Mouse (Mus musculus) frontal cortex, postnatal 14 days (tissue): ENCODE data around the gene Omd.

ENCODE experiments used
- DNase-seq, 2 experiments: peaks; one replicate each; pipeline ENCODE4 v3.0.0; 2022; ENCODE audit warnings: low spot score in 2 of 2

Omd gene

GRCm38 (mm10) chr13:49608589-49609322 lies 26.5 kb downstream of the Omd start:
- no peak for DNase-seq

- DNase-seq = no peak
Observed at GRCm38 (mm10) chr13:49617021-49617420, 34.8 kb downstream of the Omd start.

GRCm38 (mm10) chr13:49618365-49618764 lies 36.1 kb downstream of the Omd start:
- no peak for DNase-seq

- DNase-seq = no peak
Observed at GRCm38 (mm10) chr13:49623216-49623615, 41.0 kb downstream of the Omd start.

GRCm38 (mm10) chr13:49628167-49628566 lies 45.9 kb downstream of the Omd start:
- no peak for DNase-seq

- DNase-seq = no peak
Observed at GRCm38 (mm10) chr13:49629076-49629475, 46.8 kb downstream of the Omd start.

- no peak for DNase-seq
Observed at GRCm38 (mm10) chr13:49639965-49640364, 57.7 kb downstream of the Omd start.
